Mouse (Mus musculus) lung, adult 2 months (tissue): Measurements from ENCODE around the gene Apom.

Experiments used
- CTCF ChIP-seq: fragments of 200-500 bp; IDR thresholded peaks from 2 replicates; pipeline ENCODE4 v1.5.1; 2011; ENCODE audit warnings: mild to moderate bottlenecking, low read length, control low read depth; ENCODE audit not compliant: insufficient read depth
- POLR2A ChIP-seq: fragments of 200-500 bp; IDR thresholded peaks from 2 replicates; pipeline ENCODE4 v1.6.1; 2011; ENCODE audit warnings: low read depth, mild to moderate bottlenecking, control low read depth, low read length, borderline replicate concordance; ENCODE audit errors: extremely low read depth

DNA sequence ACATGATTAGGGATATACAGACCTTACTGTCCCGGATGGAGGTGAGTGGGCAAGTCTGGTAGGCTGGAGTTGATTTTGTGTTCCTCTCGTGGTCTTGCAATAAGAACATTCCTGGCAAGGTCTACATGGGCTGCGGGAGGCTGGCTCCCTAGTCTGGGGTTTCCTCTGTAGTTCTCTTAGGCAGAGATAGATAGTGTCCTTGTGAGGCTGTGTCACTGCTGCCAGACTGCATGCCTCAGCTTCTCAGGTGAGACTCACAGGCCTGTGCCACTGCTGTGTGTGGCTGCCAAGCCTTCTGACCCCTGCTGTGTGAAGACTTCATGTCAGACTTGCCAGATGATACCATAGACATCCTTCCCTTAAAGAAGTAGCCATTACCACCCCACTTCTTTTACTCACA is 7.4 kb upstream of the Apom start:
- TF ChIP-seq POLR2A (no peak), CTCF (no peak)
